Comparison of ENCODE assay signal across 8 mouse cellular contexts in genomic region chr3:86786280-86786679, GRCm38 (mm10).
DNase-seq lines count a peak whose midpoint lies in the region; ATAC-seq and TF ChIP-seq lines count a peak whose summit lies in the region.
"Had no signal": no experiment of that assay in that cellular context is flagged by ENCODE, and none has a peak within 500 bp of the region (broad histone marks: within the 10 kb centered on the region; RNA-seq: fewer than 3 reads in every experiment).

No protein-coding gene starts in this region.

- peaks cover 24 to 31% of the 10 kb centered on the region in 2 experiments for H3K4me1 ChIP-seq in heart, embryonic 14.5 days (ENCODE audit: control insufficient read depth in 2 of 2, insufficient read depth in 2 of 2, low read length in 2 of 2)
- H3K4me1 ChIP-seq in midbrain, embryonic 15.5 days, result peaks cover 28% of the 10 kb centered on the region
- peaks cover 53% of the 10 kb centered on the region for H3K4me1 ChIP-seq in midbrain, embryonic 10.5 days
- peaks cover 30% of the 10 kb centered on the region for H3K4me1 ChIP-seq in embryonic facial prominence, embryonic 13.5 days
- peaks cover 7% of the 10 kb centered on the region; the same call in 1 of the 2 replicates for H3K4me1 ChIP-seq in midbrain, postnatal 0 days (ENCODE audit: insufficient read depth, low read length)

- H3K9ac ChIP-seq in heart, embryonic 14.5 days (ENCODE audit: low read length), result no peak overlapping the region
- H3K9ac ChIP-seq in midbrain, embryonic 15.5 days, result no peak overlapping the region
- H3K9ac ChIP-seq in embryonic facial prominence, embryonic 13.5 days, result no peak overlapping the region
- no peak overlapping the region for H3K9ac ChIP-seq in midbrain, postnatal 0 days (replicated peaks; ENCODE audit: low read length, poor library complexity, severe bottlenecking)

- TF ChIP-seq CTCF in midbrain, postnatal 0 days (IDR thresholded peaks at IDR 0.05), result no peak

- no peaks in the 10 kb centered on the region for H3K27me3 ChIP-seq in heart, embryonic 14.5 days (ENCODE audit: control insufficient read depth, insufficient read depth, low read length)
- no peaks in the 10 kb centered on the region for H3K27me3 ChIP-seq in midbrain, embryonic 15.5 days (replicated peaks)
- H3K27me3 ChIP-seq in midbrain, embryonic 10.5 days (ENCODE audit: low read depth, poor library complexity, severe bottlenecking), result no peaks in the 10 kb centered on the region
- H3K27me3 ChIP-seq in embryonic facial prominence, embryonic 13.5 days, result no peaks in the 10 kb centered on the region
- H3K27me3 ChIP-seq in midbrain, postnatal 0 days (ENCODE audit: insufficient read depth, low read length), result no peaks in the 10 kb centered on the region

- WGBS in heart, embryonic 14.5 days, result 71% methylated on average over 12 of the region's 12 CpGs
- 90% methylated on average over 12 of the region's 12 CpGs for WGBS in midbrain, embryonic 15.5 days
- 91% methylated on average over 12 of the region's 12 CpGs for WGBS in midbrain, embryonic 10.5 days
- WGBS in embryonic facial prominence, embryonic 13.5 days, result 88% methylated on average over 12 of the region's 12 CpGs
- WGBS in midbrain, postnatal 0 days, result 77% methylated on average over 12 of the region's 12 CpGs

- no peak for DNase-seq in heart, postnatal 25 days (ENCODE audit: low spot score)
- DNase-seq in midbrain, embryonic 10.5 days (ENCODE audit: low spot score), result no peak
- DNase-seq in midbrain, postnatal 0 days (ENCODE audit: low spot score), result no peak
- no peak for DNase-seq in embryo, embryonic 9.5 days (ENCODE audit: extremely low spot score)

- H3K36me3 ChIP-seq in heart, embryonic 14.5 days (ENCODE audit: control insufficient read depth, insufficient read depth, low read length), result no peaks in the 10 kb centered on the region
- H3K36me3 ChIP-seq in midbrain, embryonic 15.5 days (replicated peaks), result peaks cover 2% of the 10 kb centered on the region; the same call in 1 of the 2 replicates
- H3K36me3 ChIP-seq in midbrain, embryonic 10.5 days, result peaks cover 53% of the 10 kb centered on the region
- H3K36me3 ChIP-seq in embryonic facial prominence, embryonic 13.5 days, result peaks cover 23% of the 10 kb centered on the region
- peaks cover 39% of the 10 kb centered on the region for H3K36me3 ChIP-seq in midbrain, postnatal 0 days (ENCODE audit: insufficient read depth, low read length)

- intact Hi-C loops in heart, postnatal 25 days (cut with DNase I), result no loop called here

- H3K27ac ChIP-seq in heart, embryonic 14.5 days (replicated peaks in 1 of 2; ENCODE audit: control insufficient read depth in 1 of 2, insufficient read depth in 1 of 2, low read depth in 2 of 2, low read length in 2 of 2), result peak overlapping the region; percentile 52 to 78; a peak in 3 of 4 replicates
- H3K27ac ChIP-seq in midbrain, embryonic 15.5 days, result peak overlapping the region; percentile 41; the same call in 1 of the 2 replicates
- H3K27ac ChIP-seq in midbrain, embryonic 10.5 days (replicated peaks), result no peak overlapping the region
- H3K27ac ChIP-seq in embryonic facial prominence, embryonic 13.5 days, result 0 out of 2 replicates have a peak overlapping the region, but pooled peaks have one; percentile 53
- H3K27ac ChIP-seq in midbrain, postnatal 0 days (ENCODE audit: low read depth, low read length), result peak overlapping the region; percentile 55

- ATAC-seq in heart, embryonic 14.5 days (ENCODE audit: insufficient number of reproducible peaks, insufficient read depth, low FRiP score, low read depth), result no peak
- ATAC-seq in midbrain, embryonic 15.5 days (replicated peaks), result no peak
- ATAC-seq in embryonic facial prominence, embryonic 13.5 days (ENCODE audit: insufficient number of reproducible peaks, insufficient read depth, low FRiP score, low TSS enrichment, low read depth), result no peak
- ATAC-seq in midbrain, postnatal 0 days (ENCODE audit: low FRiP score), result no peak

- no peaks in the 10 kb centered on the region for H3K9me3 ChIP-seq in heart, embryonic 14.5 days (ENCODE audit: control insufficient read depth, low read length)
- no peaks in the 10 kb centered on the region for H3K9me3 ChIP-seq in midbrain, embryonic 15.5 days
- no peaks in the 10 kb centered on the region for H3K9me3 ChIP-seq in midbrain, embryonic 10.5 days (replicated peaks)
- no peaks in the 10 kb centered on the region for H3K9me3 ChIP-seq in embryonic facial prominence, embryonic 13.5 days
- no peaks in the 10 kb centered on the region for H3K9me3 ChIP-seq in midbrain, postnatal 0 days (ENCODE audit: low read length)
- H3K9me3 ChIP-seq: G1E had no signal

- H3K4me2 ChIP-seq in heart, embryonic 14.5 days (ENCODE audit: low read length), result no peak overlapping the region
- no peak overlapping the region for H3K4me2 ChIP-seq in midbrain, embryonic 15.5 days
- H3K4me2 ChIP-seq in embryonic facial prominence, embryonic 13.5 days, result no peak overlapping the region
- H3K4me2 ChIP-seq in midbrain, postnatal 0 days (ENCODE audit: low read depth, low read length, poor library complexity, severe bottlenecking), result no peak overlapping the region

- H3K4me3 ChIP-seq in heart, embryonic 14.5 days (ENCODE audit: control insufficient read depth in 1 of 2, insufficient read depth in 1 of 2, low read depth in 1 of 2, low read length in 2 of 2), result no peak overlapping the region
- H3K4me3 ChIP-seq in midbrain, embryonic 15.5 days, result no peak overlapping the region
- H3K4me3 ChIP-seq in midbrain, embryonic 10.5 days, result no peak overlapping the region
- H3K4me3 ChIP-seq in embryonic facial prominence, embryonic 13.5 days, result no peak overlapping the region
- H3K4me3 ChIP-seq in midbrain, postnatal 0 days (ENCODE audit: low read depth, low read length), result no peak overlapping the region
